Mouse (Mus musculus) lung, postnatal 0 days (tissue): ENCODE data around the gene Ntf5. TPM values are rescaled to one million over a fixed set of nuclear protein-coding genes. Genes with fewer than 3 reads are reported as not detected.
A peak's percentile ranks its signal among the peaks of the same experiment; 100 is the strongest.

Source experiments
- ATAC-seq: fragments of 200-750 bp; cut with Nextera tagmentation; 2 replicates; pipeline ENCODE4 v1.8.0; 2017; ENCODE audit warnings: moderate library complexity
- DNase-seq: peaks from one replicate; pipeline ENCODE4 v3.0.0-alpha.2; 2016; ENCODE audit warnings: low spot score
- H3K27ac ChIP-seq: fragments of 300-500 bp; sonication (generic); 2 replicates; pipeline ENCODE4 v1.5.1; 2014; ENCODE audit warnings: antibody characterized with exemption, mild to moderate bottlenecking, low read length, mixed read lengths
- H3K27me3 ChIP-seq: fragments of 300-500 bp; sonication (generic); replicated peaks from 2 replicates; pipeline ENCODE4 v1.6.1; 2014; ENCODE audit warnings: low read length, mixed read lengths; ENCODE audit not compliant: insufficient read depth
- H3K36me3 ChIP-seq: fragments of 300-500 bp; sonication (generic); 2 replicates; pipeline ENCODE4 v1.6.1; 2014; ENCODE audit warnings: low read length, mixed read lengths; ENCODE audit not compliant: insufficient read depth
- H3K4me1 ChIP-seq: fragments of 300-500 bp; sonication (generic); 2 replicates; pipeline ENCODE4 v1.6.1; 2014; ENCODE audit warnings: antibody characterized with exemption, low read depth, low read length, mixed read lengths; ENCODE audit not compliant: insufficient read depth
- H3K4me2 ChIP-seq: fragments of 300-500 bp; sonication (generic); replicated peaks from 2 replicates; pipeline ENCODE4 v1.6.1; 2014; ENCODE audit warnings: low read depth, mild to moderate bottlenecking, low read length, moderate library complexity, mixed read lengths
- H3K4me3 ChIP-seq: fragments of 300-500 bp; sonication (generic); 2 replicates; pipeline ENCODE4 v1.5.1; 2014; ENCODE audit warnings: low read depth, low read length
- H3K9ac ChIP-seq: fragments of 300-500 bp; sonication (generic); replicated peaks from 2 replicates; pipeline ENCODE4 v1.6.1; 2014; ENCODE audit warnings: low read depth, mild to moderate bottlenecking
- H3K9me3 ChIP-seq: fragments of 300-500 bp; sonication (generic); 2 replicates; pipeline ENCODE4 v1.6.1; 2016; ENCODE audit warnings: low read length, mixed read lengths
- CTCF ChIP-seq: IDR thresholded peaks from 2 replicates; pipeline ENCODE4 v1.5.1; 2016; ENCODE audit warnings: antibody characterized with exemption, mild to moderate bottlenecking
- EP300 ChIP-seq: IDR thresholded peaks from 2 replicates; pipeline ENCODE4 v1.6.1; 2016; ENCODE audit warnings: antibody characterized with exemption, mild to moderate bottlenecking, control low read depth
- WGBS: fragments of 180-500 bp; shearing (Covaris S2); extraction: QIAGEN DNeasy Blood & Tissue Kit; methylation state at CpG from one replicate; pipeline ENCODE4 v1.1.7; 2014; 5-methylcytosine and 5-hydroxymethylcytosine counted together
- polyA plus RNA-seq: library from polyadenylated mRNA; unstranded; fragments of >200 nt; fragmentation: Nextera tagmentation; extraction: Ambion mirVana; gene quantifications from 2 replicates; pipeline ENCODE4 v1.2.1, GENCODE M21; 2015

Ntf5 gene
- 7.1 and 7.2 TPM in 2 replicates for polyA plus RNA-seq

DNA sequence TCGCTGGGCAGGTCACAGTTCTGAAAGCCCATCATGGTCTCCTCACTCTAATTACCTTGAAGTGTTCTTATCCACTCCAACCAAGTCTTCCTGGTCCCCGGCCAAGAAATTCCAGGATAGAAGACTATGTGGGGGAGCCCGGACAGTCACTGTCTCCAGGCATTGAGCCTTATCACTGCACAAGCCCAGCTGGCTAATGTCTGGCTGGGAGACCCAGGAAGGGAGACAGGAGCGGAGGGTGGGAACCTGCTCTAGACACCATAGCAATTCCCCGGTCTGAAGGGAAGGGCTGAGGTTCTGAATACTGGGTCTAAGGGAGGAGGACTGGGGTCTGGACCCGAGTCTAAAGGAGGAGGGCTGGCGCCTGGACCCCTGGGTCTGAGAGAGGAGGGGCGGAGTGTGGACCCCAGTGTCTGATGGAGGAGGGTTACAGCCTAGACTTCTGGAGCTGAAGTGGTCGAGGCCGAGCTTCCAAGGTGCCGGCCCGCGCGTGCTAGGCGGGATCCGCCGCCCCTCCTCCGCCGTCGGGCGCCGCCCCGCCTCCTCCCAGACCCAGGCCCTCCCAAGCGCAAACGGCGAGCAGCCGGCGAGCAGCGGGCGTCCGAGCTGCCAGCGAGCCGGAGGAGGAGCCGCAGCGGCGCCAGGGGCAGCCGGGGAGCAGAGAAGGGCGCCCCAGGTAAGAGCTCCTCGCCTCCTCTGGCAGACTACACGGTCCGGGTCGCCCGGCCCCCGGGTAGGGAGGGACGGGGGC, at the start of gene Ntf5:
TSS of gene Ntf5 (plus strand) at position 583 of the 751 bp plus-strand sequence.
- H3K9ac ChIP-seq: peak within 1 kb of the TSS; percentile 29; the same call in 1 of the 2 replicates
- H3K27ac ChIP-seq: peak within 1 kb of the TSS; percentile 47; the same call in 1 of the 2 replicates
- no peaks in the 10 kb centered on the region for H3K36me3 ChIP-seq
- TF ChIP-seq EP300: no peak
- no peak for TF ChIP-seq CTCF
- H3K4me3 ChIP-seq: peak within 1 kb of the TSS; percentile 45
- 4% methylated on average over 26 of the region's 45 CpGs for WGBS
- ATAC-seq (peak; percentile 58), DNase-seq (peak; percentile 58)
- H3K9me3 ChIP-seq: no peaks in the 10 kb centered on the region
- H3K27me3 ChIP-seq: peaks cover 39% of the 10 kb centered on the region
- no peaks in the 10 kb centered on the region; the same call in 1 of the 2 replicates for H3K4me1 ChIP-seq
- peak within 1 kb of the TSS; percentile 91 for H3K4me2 ChIP-seq

DNA sequence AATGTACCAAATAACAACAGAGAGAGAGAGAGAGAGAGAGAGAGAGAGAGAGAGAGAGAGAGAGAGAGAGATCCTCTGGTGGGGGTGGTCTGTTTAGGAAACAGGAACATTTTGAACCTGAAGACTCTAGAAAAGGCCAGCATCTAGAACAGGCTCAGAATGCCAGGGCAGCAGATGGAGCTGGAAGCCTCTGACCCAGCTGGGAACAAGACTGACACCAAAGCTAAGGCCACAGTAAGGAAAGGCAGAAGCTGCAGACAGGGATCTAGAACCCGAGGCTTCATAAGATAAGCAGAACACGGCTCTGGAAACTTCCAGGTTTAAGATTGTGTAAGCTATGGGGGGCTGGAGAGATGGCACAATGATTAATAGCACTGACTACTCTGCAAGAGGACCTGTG, 49.5 kb upstream of the Ntf5 start:
- Histone ChIP-seq H3K4me2 (no peak overlapping the region), H3K4me3 (no peak overlapping the region), H3K27me3 (peaks cover 30% of the 10 kb centered on the region), H3K9ac (no peak overlapping the region), H3K27ac (no peak overlapping the region), H3K4me1 (peaks cover 21% of the 10 kb centered on the region), H3K9me3 (no peaks in the 10 kb centered on the region), H3K36me3 (no peaks in the 10 kb centered on the region)
- DNase-seq (no peak), ATAC-seq (no peak)
- WGBS: 68% methylated on average over 2 of the region's 2 CpGs
- TF ChIP-seq CTCF: no peak
- TF ChIP-seq EP300: no peak

DNA sequence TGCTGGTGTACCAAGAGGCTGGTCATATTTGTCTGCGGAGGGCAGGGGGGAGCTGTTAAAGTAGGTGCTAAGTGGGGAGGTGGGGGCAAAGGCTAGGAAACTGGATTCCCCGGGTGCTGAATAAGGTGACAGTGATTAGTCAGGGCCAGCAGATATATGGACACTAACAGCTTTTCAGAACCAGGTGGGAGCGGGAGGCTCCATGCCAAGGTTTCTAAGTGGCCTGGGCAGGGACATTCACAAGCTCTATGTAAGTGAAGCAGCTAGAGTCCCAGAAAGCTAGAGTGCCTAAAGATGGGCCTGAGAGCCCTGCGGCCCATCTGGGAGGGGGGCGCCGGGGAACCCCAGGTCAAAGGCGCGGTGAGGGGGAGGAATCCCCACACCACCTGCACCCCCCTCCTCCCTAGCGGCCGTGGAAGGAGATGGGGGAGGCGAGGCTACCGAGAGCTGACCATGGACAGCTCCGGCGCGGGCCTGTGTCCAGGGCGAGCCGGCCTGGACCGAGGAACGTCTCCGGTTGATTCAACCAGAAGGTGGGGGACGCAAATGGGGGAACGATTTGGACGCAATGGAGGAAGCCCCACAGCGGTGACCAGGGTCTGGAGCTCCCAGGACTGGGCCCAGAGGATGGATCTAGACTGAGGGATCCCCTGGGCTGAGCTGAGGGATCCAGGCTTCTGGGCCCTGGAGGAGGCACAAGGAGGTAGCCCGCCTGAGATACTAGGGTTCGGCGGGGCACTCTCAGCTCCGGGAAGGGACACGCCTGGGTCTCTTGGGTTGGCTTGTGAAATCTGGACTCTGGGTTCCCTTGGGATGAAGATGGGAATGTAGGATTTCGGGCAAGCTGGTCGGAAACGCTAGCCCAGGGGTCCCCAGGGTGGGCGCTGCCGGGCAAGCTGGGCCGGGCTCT, 47.5 kb upstream of the Ntf5 start:
- DNase-seq (peak; percentile 35), ATAC-seq (no peak)
- Histone ChIP-seq H3K27ac (no peak overlapping the region), H3K4me1 (peaks cover 25% of the 10 kb centered on the region), H3K36me3 (no peaks in the 10 kb centered on the region), H3K27me3 (peaks cover 28% of the 10 kb centered on the region), H3K9me3 (no peaks in the 10 kb centered on the region), H3K4me2 (peak overlapping the region; percentile 99), H3K9ac (0 out of 2 replicates have a peak overlapping the region, but pooled peaks have one; percentile 23), H3K4me3 (peak overlapping the region; percentile 50)
- TF ChIP-seq CTCF: peak; percentile 31; the same call in 1 of the 2 replicates
- TF ChIP-seq EP300: no peak
- WGBS: 5% methylated on average over 27 of the region's 35 CpGs

DNA sequence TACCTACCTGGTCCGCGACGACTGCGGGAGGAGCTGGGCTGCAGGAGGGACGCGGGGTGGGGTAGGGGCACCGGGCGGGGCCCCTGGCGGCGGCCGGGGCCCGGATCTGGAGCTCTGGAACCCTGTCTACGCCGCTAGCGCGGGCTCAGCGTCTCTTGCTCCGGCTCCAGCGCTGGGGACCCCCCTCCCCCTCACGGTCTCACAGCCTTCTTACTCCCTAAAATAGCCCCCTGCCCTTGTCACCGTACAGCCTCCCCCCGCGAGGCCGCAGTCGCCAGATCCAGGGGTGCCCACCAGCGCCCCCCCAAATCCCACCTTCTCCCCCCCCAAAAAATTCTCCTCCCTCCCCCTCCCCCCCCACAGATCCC, 46.9 kb upstream of the Ntf5 start, which contains the start of gene Ppfia3:
TSS of gene Ppfia3 (minus strand) at position 368 of the 368 bp plus-strand sequence.
- H3K4me3 ChIP-seq: peak within 1 kb of the TSS; percentile 50
- no peaks in the 10 kb centered on the region for H3K9me3 ChIP-seq
- TF ChIP-seq CTCF (no peak), EP300 (no peak)
- peaks cover 21% of the 10 kb centered on the region for H3K27me3 ChIP-seq
- peak within 1 kb of the TSS; percentile 99 for H3K4me2 ChIP-seq
- H3K36me3 ChIP-seq: no peaks in the 10 kb centered on the region
- no peak within 1 kb of the TSS for H3K27ac ChIP-seq
- H3K9ac ChIP-seq: 0 out of 2 replicates have a peak within 1 kb of the TSS, but pooled peaks have one; percentile 23
- DNase-seq: no peak
- H3K4me1 ChIP-seq: peaks cover 22% of the 10 kb centered on the region
- 0 out of 2 replicates have a peak, but pooled peaks have one; percentile 4 for ATAC-seq
- 3% methylated on average over 6 of the region's 26 CpGs for WGBS

DNA sequence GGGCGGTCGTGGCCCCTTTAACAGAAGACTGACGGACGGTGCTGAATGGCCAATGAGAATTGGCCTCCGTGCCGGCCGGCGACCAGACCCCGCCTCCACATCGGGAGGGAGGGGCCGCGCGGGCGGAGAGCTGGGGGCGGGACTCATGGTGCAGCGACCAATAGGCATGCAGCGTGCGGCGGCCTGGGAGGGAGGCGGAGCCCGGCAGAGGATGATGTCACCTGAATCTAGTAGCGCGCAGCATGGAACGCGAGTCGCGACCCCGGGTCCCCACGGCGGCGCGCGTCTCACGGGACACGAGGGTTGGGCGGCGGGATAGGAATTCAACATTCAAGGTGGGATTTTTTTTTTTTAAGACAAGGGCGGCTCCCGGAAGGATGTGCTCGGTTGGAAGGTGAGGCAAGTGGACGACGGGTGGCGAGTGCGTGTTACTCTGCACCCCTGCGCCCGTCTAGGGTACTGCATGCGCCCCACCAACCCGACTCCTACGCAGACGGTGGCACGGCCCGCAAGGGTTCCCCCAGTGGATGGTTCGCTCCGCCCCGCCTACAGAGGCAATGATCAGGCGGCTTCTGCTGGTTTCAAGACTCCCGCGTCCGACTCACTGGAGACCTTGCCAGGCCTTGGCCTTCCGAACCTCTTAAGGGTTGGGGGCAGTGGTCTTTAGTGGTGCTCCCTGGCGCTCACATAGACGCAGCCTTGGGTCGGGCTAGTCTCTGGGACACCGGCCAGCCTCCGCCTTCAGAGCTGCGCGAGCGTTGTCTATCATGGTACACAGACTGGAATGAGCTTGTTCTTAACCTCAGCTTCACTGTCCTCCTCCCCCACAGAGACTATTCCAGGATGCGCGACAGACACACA, 46.2 kb upstream of the Ntf5 start:
- peak; percentile 98 for DNase-seq
- Histone ChIP-seq H3K4me3 (peak overlapping the region; percentile 50), H3K4me1 (peaks cover 19% of the 10 kb centered on the region; the same call in 1 of the 2 replicates), H3K27me3 (peaks cover 17% of the 10 kb centered on the region), H3K36me3 (no peaks in the 10 kb centered on the region), H3K4me2 (peak overlapping the region; percentile 99), H3K27ac (no peak overlapping the region), H3K9ac (no peak overlapping the region), H3K9me3 (no peaks in the 10 kb centered on the region)
- TF ChIP-seq EP300 (no peak), CTCF (peak; percentile 83)
- peak; percentile 93 for ATAC-seq
- under 1% methylated on average over 65 of the region's 70 CpGs for WGBS
